Mouse (Mus musculus) midbrain, embryonic 15.5 days (tissue): Measurements from ENCODE around the gene Rala. TPM values are rescaled to one million over a fixed set of nuclear protein-coding genes. Genes with fewer than 3 reads are reported as not detected.
"Not testable (repeated sequence)": the region's sequence is repeated elsewhere in the genome, so short reads cannot be mapped to it uniquely, and the experiment has no call there.

Experiments used
- ATAC-seq: fragments of 200-750 bp; cut with Nextera tagmentation; replicated peaks from 2 replicates; pipeline ENCODE4 v1.8.0; 2017; ENCODE audit warnings: moderate TSS enrichment
- H3K27ac ChIP-seq: fragments of 300-500 bp; sonication (generic); 2 replicates; pipeline ENCODE4 v1.5.1; 2015; ENCODE audit warnings: mild to moderate bottlenecking, inconsistent platforms
- H3K27me3 ChIP-seq: fragments of 300-500 bp; sonication (generic); replicated peaks from 2 replicates; pipeline ENCODE4 v1.6.1; 2015; ENCODE audit warnings: inconsistent platforms
- H3K36me3 ChIP-seq: fragments of 300-500 bp; sonication (generic); replicated peaks from 2 replicates; pipeline ENCODE4 v1.6.1; 2015; ENCODE audit warnings: inconsistent platforms
- H3K4me1 ChIP-seq: fragments of 300-500 bp; sonication (generic); 2 replicates; pipeline ENCODE4 v1.6.1; 2015; ENCODE audit warnings: inconsistent platforms
- H3K4me2 ChIP-seq: fragments of 300-500 bp; sonication (generic); 2 replicates; pipeline ENCODE4 v1.6.1; 2015; ENCODE audit warnings: inconsistent platforms, mild to moderate bottlenecking, moderate library complexity
- H3K4me3 ChIP-seq: fragments of 300-500 bp; sonication (generic); 2 replicates; pipeline ENCODE4 v1.5.1; 2015; ENCODE audit warnings: mild to moderate bottlenecking, inconsistent platforms
- H3K9ac ChIP-seq: fragments of 300-500 bp; sonication (generic); 2 replicates; pipeline ENCODE4 v1.6.1; 2015; ENCODE audit warnings: mild to moderate bottlenecking, inconsistent platforms
- H3K9me3 ChIP-seq: fragments of 300-500 bp; sonication (generic); 2 replicates; pipeline ENCODE4 v1.6.1; 2016; ENCODE audit warnings: inconsistent platforms
- WGBS: fragments of 180-500 bp; shearing (Covaris S2); methylation state at CpG from one replicate; pipeline ENCODE4 v1.1.7; 2015; ENCODE audit warnings: mixed read lengths; 5-methylcytosine and 5-hydroxymethylcytosine counted together
- polyA plus RNA-seq: library from polyadenylated mRNA; unstranded; fragments of >200 nt; fragmentation: Nextera tagmentation; extraction: Ambion mirVana; gene quantifications from 2 replicates; pipeline ENCODE4 v1.2.1, GENCODE M21; 2015

Rala gene
- polyA plus RNA-seq, 1 experiment from 2014 or later = 199 TPM

- Histone ChIP-seq H3K36me3 (no peaks in the 10 kb centered on the region), H3K4me1 (no peaks in the 10 kb centered on the region), H3K4me3 (no peak overlapping the region), H3K27ac (no peak overlapping the region), H3K9ac (no peak overlapping the region), H3K27me3 (no peaks in the 10 kb centered on the region), H3K4me2 (no peak overlapping the region), H3K9me3 (no peaks in the 10 kb centered on the region)
- ATAC-seq = no peak
- WGBS = 33% methylated on average over 1 of the region's 1 CpGs
These were observed 10.2 kb upstream of the Rala start for GRCm38 (mm10) chr13:17954282-17954681.

- H3K36me3 ChIP-seq, H3K9ac ChIP-seq, H3K9me3 ChIP-seq, H3K4me1 ChIP-seq, H3K27me3 ChIP-seq, H3K27ac ChIP-seq, H3K4me2 ChIP-seq, ATAC-seq, H3K4me3 ChIP-seq: not testable (repeated sequence)
- 92% methylated on average over 8 of the region's 8 CpGs for WGBS
These were observed 6.5 kb upstream of the Rala start for GRCm38 (mm10) chr13:17950581-17950980.

- no peak overlapping the region for H3K4me3 ChIP-seq
- 79% methylated on average over 18 of the region's 18 CpGs for WGBS
- no peak overlapping the region for H3K4me2 ChIP-seq
- no peak for ATAC-seq
- no peak overlapping the region for H3K9ac ChIP-seq
- no peak overlapping the region for H3K27ac ChIP-seq
- H3K27me3 ChIP-seq = no peaks in the 10 kb centered on the region
- H3K36me3 ChIP-seq = no peaks in the 10 kb centered on the region
- H3K9me3 ChIP-seq = no peaks in the 10 kb centered on the region
- peaks cover 6% of the 10 kb centered on the region; the same call in 1 of the 2 replicates for H3K4me1 ChIP-seq
These were observed 5.5 kb upstream of the Rala start for GRCm38 (mm10) chr13:17949555-17949954.

GRCm38 (mm10) chr13:17943306-17944077 lies 547 bp downstream of the Rala start:
- ATAC-seq = peak; percentile 83
- no peaks in the 10 kb centered on the region for H3K36me3 ChIP-seq
- H3K9ac ChIP-seq = peak overlapping the region; percentile 85
- peaks cover 22% of the 10 kb centered on the region for H3K4me1 ChIP-seq
- peak overlapping the region; percentile 94 for H3K27ac ChIP-seq
- peak overlapping the region; percentile 73 for H3K4me2 ChIP-seq
- H3K4me3 ChIP-seq = peak overlapping the region; percentile 78
- H3K9me3 ChIP-seq = no peaks in the 10 kb centered on the region
- WGBS = under 1% methylated on average over 45 of the region's 70 CpGs
- H3K27me3 ChIP-seq = no peaks in the 10 kb centered on the region

GRCm38 (mm10) chr13:17942338-17942737 lies 1.7 kb downstream of the Rala start:
- Histone ChIP-seq H3K9me3 (no peaks in the 10 kb centered on the region), H3K27ac (no peak overlapping the region), H3K4me2 (peak overlapping the region; percentile 73), H3K4me1 (peaks cover 22% of the 10 kb centered on the region), H3K9ac (no peak overlapping the region), H3K4me3 (peak overlapping the region; percentile 78; the same call in 1 of the 2 replicates), H3K27me3 (no peaks in the 10 kb centered on the region), H3K36me3 (no peaks in the 10 kb centered on the region)
- no peak for ATAC-seq
- WGBS = 55% methylated on average over 6 of the region's 6 CpGs

GRCm38 (mm10) chr13:17907309-17907708 lies 36.7 kb downstream of the Rala start:
- Histone ChIP-seq H3K4me2 (no peak overlapping the region), H3K27me3 (no peaks in the 10 kb centered on the region), H3K9ac (no peak overlapping the region), H3K9me3 (no peaks in the 10 kb centered on the region), H3K4me3 (no peak overlapping the region), H3K4me1 (no peaks in the 10 kb centered on the region), H3K36me3 (no peaks in the 10 kb centered on the region), H3K27ac (no peak overlapping the region)
- WGBS = 63% methylated on average over 1 of the region's 1 CpGs
- ATAC-seq = peak; percentile 53; the same call in 1 of the 2 replicates

GRCm38 (mm10) chr13:17901474-17901873 lies 42.6 kb downstream of the Rala start:
- Histone ChIP-seq H3K4me2 (no peak overlapping the region), H3K9me3 (no peaks in the 10 kb centered on the region), H3K27me3 (no peaks in the 10 kb centered on the region), H3K4me3 (no peak overlapping the region), H3K9ac (no peak overlapping the region), H3K36me3 (no peaks in the 10 kb centered on the region), H3K4me1 (no peaks in the 10 kb centered on the region), H3K27ac (no peak overlapping the region)
- WGBS = 93% methylated on average over 4 of the region's 4 CpGs
- ATAC-seq = no peak

- H3K36me3 ChIP-seq = peaks cover 5% of the 10 kb centered on the region; the same call in 1 of the 2 replicates
- 85% methylated on average over 5 of the region's 5 CpGs for WGBS
- no peaks in the 10 kb centered on the region for H3K9me3 ChIP-seq
- no peak overlapping the region for H3K9ac ChIP-seq
- no peaks in the 10 kb centered on the region for H3K4me1 ChIP-seq
- H3K27me3 ChIP-seq = no peaks in the 10 kb centered on the region
- ATAC-seq = no peak
- no peak overlapping the region for H3K4me2 ChIP-seq
- H3K27ac ChIP-seq = no peak overlapping the region
- H3K4me3 ChIP-seq = no peak overlapping the region
These were observed 43.4 kb downstream of the Rala start for GRCm38 (mm10) chr13:17900641-17901040.

GRCm38 (mm10) chr13:17897040-17897439 lies 47.0 kb downstream of the Rala start:
- Histone ChIP-seq H3K9ac (no peak overlapping the region), H3K4me1 (no peaks in the 10 kb centered on the region), H3K27ac (no peak overlapping the region), H3K4me2 (no peak overlapping the region), H3K36me3 (peaks cover 17% of the 10 kb centered on the region; the same call in 1 of the 2 replicates), H3K27me3 (no peaks in the 10 kb centered on the region), H3K4me3 (no peak overlapping the region), H3K9me3 (no peaks in the 10 kb centered on the region)
- WGBS = 70% methylated on average over 1 of the region's 1 CpGs
- ATAC-seq = no peak

GRCm38 (mm10) chr13:17891545-17891944 lies 52.5 kb downstream of the Rala start:
- no peak overlapping the region for H3K27ac ChIP-seq
- no peak overlapping the region for H3K9ac ChIP-seq
- no peak overlapping the region for H3K4me2 ChIP-seq
- no peaks in the 10 kb centered on the region for H3K4me1 ChIP-seq
- peaks cover 27% of the 10 kb centered on the region; the same call in 1 of the 2 replicates for H3K36me3 ChIP-seq
- no peaks in the 10 kb centered on the region for H3K27me3 ChIP-seq
- H3K4me3 ChIP-seq = no peak overlapping the region
- ATAC-seq = no peak
- no peaks in the 10 kb centered on the region for H3K9me3 ChIP-seq
- 96% methylated on average over 6 of the region's 6 CpGs for WGBS

GRCm38 (mm10) chr13:17884211-17884610 lies 59.8 kb downstream of the Rala start:
- H3K9me3 ChIP-seq = no peaks in the 10 kb centered on the region
- H3K4me1 ChIP-seq = no peaks in the 10 kb centered on the region
- WGBS = 82% methylated on average over 8 of the region's 8 CpGs
- H3K27ac ChIP-seq = no peak overlapping the region
- H3K9ac ChIP-seq = no peak overlapping the region
- H3K27me3 ChIP-seq = no peaks in the 10 kb centered on the region
- no peak overlapping the region for H3K4me2 ChIP-seq
- peaks cover 6% of the 10 kb centered on the region; the same call in 1 of the 2 replicates for H3K36me3 ChIP-seq
- ATAC-seq = no peak
- no peak overlapping the region for H3K4me3 ChIP-seq

GRCm38 (mm10) chr13:17879061-17879460 lies 65.0 kb downstream of the Rala start:
- no peaks in the 10 kb centered on the region for H3K9me3 ChIP-seq
- no peaks in the 10 kb centered on the region for H3K4me1 ChIP-seq
- no peak overlapping the region for H3K27ac ChIP-seq
- no peaks in the 10 kb centered on the region; the same call in 1 of the 2 replicates for H3K36me3 ChIP-seq
- no peak overlapping the region for H3K9ac ChIP-seq
- no peaks in the 10 kb centered on the region for H3K27me3 ChIP-seq
- ATAC-seq = no peak
- no peak overlapping the region for H3K4me2 ChIP-seq
- H3K4me3 ChIP-seq = no peak overlapping the region

- Histone ChIP-seq H3K27me3 (no peaks in the 10 kb centered on the region), H3K4me2 (no peak overlapping the region), H3K4me1 (no peaks in the 10 kb centered on the region), H3K4me3 (no peak overlapping the region), H3K36me3 (no peaks in the 10 kb centered on the region), H3K9ac (no peak overlapping the region), H3K27ac (no peak overlapping the region), H3K9me3 (peaks cover 4% of the 10 kb centered on the region; the same call in 1 of the 2 replicates)
- 88% methylated on average over 2 of the region's 2 CpGs for WGBS
- ATAC-seq = no peak
These were observed 77.3 kb downstream of the Rala start for GRCm38 (mm10) chr13:17866741-17867140.
